8 mouse cellular contexts compared by ENCODE assay signal in genomic region chr8:108759511-108760330, GRCm38 (mm10).
DNase-seq lines count a peak whose midpoint lies in the region; ATAC-seq and TF ChIP-seq lines count a peak whose summit lies in the region.

No protein-coding gene starts in this region.

- no peaks in the 10 kb centered on the region for H3K27me3 ChIP-seq in kidney, embryonic 14.5 days (ENCODE audit: control insufficient read depth, insufficient read depth, low read length)
- H3K27me3 ChIP-seq in lung, embryonic 14.5 days (ENCODE audit: insufficient read depth, low read length), result no peaks in the 10 kb centered on the region

- DNase-seq in B cell, adult 2 months, result peak; percentile 61 to 62
- peak; percentile 77 for DNase-seq in NIH3T3 (ENCODE audit: low read depth)
- peak; percentile 51 to 53 for DNase-seq in cerebellum, postnatal 36 days
- peak; percentile 64 for DNase-seq in gastrocnemius, adult 18-20 months (ENCODE audit: low spot score)
- DNase-seq in lung, embryonic 14.5 days, result peak; percentile 85

- WGBS in kidney, embryonic 14.5 days, result 53% methylated on average over 15 of the region's 15 CpGs
- 60% methylated on average over 15 of the region's 15 CpGs for WGBS in lung, embryonic 14.5 days

- H3K36me3 ChIP-seq in kidney, embryonic 14.5 days (ENCODE audit: control insufficient read depth, insufficient read depth, low read length), result no peaks in the 10 kb centered on the region
- H3K36me3 ChIP-seq in lung, embryonic 14.5 days (ENCODE audit: insufficient read depth), result no peaks in the 10 kb centered on the region

- ATAC-seq in kidney, embryonic 14.5 days (ENCODE audit: low FRiP score, low TSS enrichment), result no peak
- peak; percentile 21; the same call in 1 of the 2 replicates for ATAC-seq in lung, embryonic 14.5 days (ENCODE audit: insufficient read depth)
- peak; percentile 45; the same call in 1 of the 2 replicates for ATAC-seq in neutrophil, adult 5-6 weeks (ENCODE audit: extremely low read depth, insufficient number of reproducible peaks, low FRiP score, poor library complexity, severe bottlenecking)
- no peak for ATAC-seq in activated CD4-positive, CD25-positive, alpha-beta regulatory T cell, adult 4 months

- no peak overlapping the region for H3K4me2 ChIP-seq in kidney, embryonic 14.5 days (replicated peaks; ENCODE audit: low read depth, low read length)
- H3K4me2 ChIP-seq in lung, embryonic 14.5 days, result peak overlapping the region; percentile 37; the same call in 1 of the 2 replicates

- peaks cover 55% of the 10 kb centered on the region for H3K4me1 ChIP-seq in kidney, embryonic 14.5 days (ENCODE audit: control insufficient read depth, insufficient read depth, low read length)
- H3K4me1 ChIP-seq in lung, embryonic 14.5 days (ENCODE audit: insufficient read depth), result peaks cover 33% of the 10 kb centered on the region

- TF ChIP-seq CTCF in lung, embryonic 14.5 days (IDR thresholded peaks at IDR 0.05; ENCODE audit: low read depth), result peak; percentile 88

- peak overlapping the region; percentile 67; the same call in 1 of the 2 replicates for H3K27ac ChIP-seq in kidney, embryonic 14.5 days (ENCODE audit: low read depth, low read length)
- peak overlapping the region; percentile 90 for H3K27ac ChIP-seq in lung, embryonic 14.5 days (ENCODE audit: low read depth)

- H3K9me3 ChIP-seq in kidney, embryonic 14.5 days (ENCODE audit: control insufficient read depth, low read length), result no peaks in the 10 kb centered on the region
- H3K9me3 ChIP-seq in lung, embryonic 14.5 days (ENCODE audit: low read depth, low read length), result no peaks in the 10 kb centered on the region

- no peak overlapping the region for H3K4me3 ChIP-seq in kidney, embryonic 14.5 days (ENCODE audit: low read length)
- no peak overlapping the region for H3K4me3 ChIP-seq in lung, embryonic 14.5 days (ENCODE audit: low read depth, low read length)

- H3K9ac ChIP-seq in kidney, embryonic 14.5 days (ENCODE audit: low read depth, low read length), result no peak overlapping the region
- no peak overlapping the region; the same call in 1 of the 2 replicates for H3K9ac ChIP-seq in lung, embryonic 14.5 days

Comparison
In these comparisons a context has a peak if more than half of its experiments do, and no peak if none do; other contexts are left out.
1. ATAC-seq: peak in lung, embryonic 14.5 days (single experiment) and neutrophil, adult 5-6 weeks (single experiment); none in kidney, embryonic 14.5 days (single experiment) and activated CD4-positive, CD25-positive, alpha-beta regulatory T cell, adult 4 months (single experiment).
2. Peak in every context shown above with its lines, with median percentiles within 50 percentile points of each other: DNase-seq.